Mouse (Mus musculus): ENCODE data around the gene Mlh1. TPM values are rescaled to one million over a fixed set of nuclear protein-coding genes. Genes with fewer than 3 reads are reported as not detected.
A peak's percentile ranks its signal among the peaks of the same experiment; 100 is the strongest.

Mlh1 gene
- 43.8 and 46.0 TPM in 2 replicates for polyA plus RNA-seq (2015; fragmentation: Nextera tagmentation; extraction: Ambion mirVana)

- peak within 1 kb of the TSS; percentile 87 for H3K9ac ChIP-seq (replicated peaks; ENCODE audit: low read length)
- peaks cover 10% of the 10 kb centered on the region; the same call in 1 of the 2 replicates for H3K36me3 ChIP-seq (ENCODE audit: insufficient read depth, low read length)
- H3K4me2 ChIP-seq (replicated peaks; ENCODE audit: low read depth, low read length): peak within 1 kb of the TSS; percentile 76
- peak within 1 kb of the TSS; percentile 94 for H3K27ac ChIP-seq (ENCODE audit: low read length)
- H3K4me3 ChIP-seq (ENCODE audit: low read length): peak within 1 kb of the TSS; percentile 74
- ATAC-seq (ENCODE audit: low FRiP score, low TSS enrichment): peak; percentile 100
- H3K27me3 ChIP-seq (ENCODE audit: insufficient read depth, low read length): no peaks in the 10 kb centered on the region
- under 1% methylated on average over 62 of the region's 64 CpGs for WGBS
- H3K9me3 ChIP-seq (ENCODE audit: low read length): no peaks in the 10 kb centered on the region
- peaks cover 38% of the 10 kb centered on the region for H3K4me1 ChIP-seq (ENCODE audit: insufficient read depth, low read length)
Observed at GRCm38 (mm10) chr9:111271434-111272160, at the start of gene Mlh1, which contains the start of gene Epm2aip1. TSS of gene Mlh1 (minus strand) at chr9:111271791. TSS of gene Epm2aip1 (plus strand) at chr9:111271929.

GRCm38 (mm10) chr9:111320912-111321311, 49.3 kb upstream of the Mlh1 start:
- Histone ChIP-seq H3K4me3 (ENCODE audit: low read length) (no peak overlapping the region), H3K36me3 (ENCODE audit: insufficient read depth, low read length) (no peaks in the 10 kb centered on the region), H3K4me2 (replicated peaks; ENCODE audit: low read depth, low read length) (no peak overlapping the region), H3K9ac (replicated peaks; ENCODE audit: low read length) (no peak overlapping the region), H3K4me1 (ENCODE audit: insufficient read depth, low read length) (no peaks in the 10 kb centered on the region), H3K27ac (ENCODE audit: low read length) (no peak overlapping the region), H3K9me3 (ENCODE audit: low read length) (no peaks in the 10 kb centered on the region), H3K27me3 (ENCODE audit: insufficient read depth, low read length) (peaks cover 6% of the 10 kb centered on the region; the same call in 1 of the 2 replicates)
- 84% methylated on average over 4 of the region's 4 CpGs for WGBS
- no peak for ATAC-seq (ENCODE audit: low FRiP score, low TSS enrichment)

- peaks cover 55% of the 10 kb centered on the region for H3K27me3 ChIP-seq (ENCODE audit: insufficient read depth, low read length)
- ATAC-seq (ENCODE audit: low FRiP score, low TSS enrichment): no peak
- WGBS: 38% methylated on average over 5 of the region's 5 CpGs
- H3K4me1 ChIP-seq (ENCODE audit: insufficient read depth, low read length): peaks cover 19% of the 10 kb centered on the region
- H3K4me3 ChIP-seq (ENCODE audit: low read length): no peak overlapping the region
- H3K4me2 ChIP-seq (replicated peaks; ENCODE audit: low read depth, low read length): no peak overlapping the region
- peaks cover 17% of the 10 kb centered on the region for H3K9me3 ChIP-seq (ENCODE audit: low read length)
- H3K27ac ChIP-seq (ENCODE audit: low read length): no peak overlapping the region
- no peak overlapping the region for H3K9ac ChIP-seq (replicated peaks; ENCODE audit: low read length)
- no peaks in the 10 kb centered on the region for H3K36me3 ChIP-seq (ENCODE audit: insufficient read depth, low read length)
Observed at GRCm38 (mm10) chr9:111314219-111314618, 42.6 kb upstream of the Mlh1 start.

GRCm38 (mm10) chr9:111313793-111314192, 42.2 kb upstream of the Mlh1 start:
- ATAC-seq (ENCODE audit: low FRiP score, low TSS enrichment): no peak

GRCm38 (mm10) chr9:111313299-111313698, 41.7 kb upstream of the Mlh1 start:
- peaks cover 53% of the 10 kb centered on the region for H3K27me3 ChIP-seq (ENCODE audit: insufficient read depth, low read length)
- H3K4me3 ChIP-seq (ENCODE audit: low read length): no peak overlapping the region
- H3K9ac ChIP-seq (replicated peaks; ENCODE audit: low read length): no peak overlapping the region
- WGBS: 14% methylated on average over 5 of the region's 6 CpGs
- no peak overlapping the region for H3K4me2 ChIP-seq (replicated peaks; ENCODE audit: low read depth, low read length)
- no peaks in the 10 kb centered on the region for H3K36me3 ChIP-seq (ENCODE audit: insufficient read depth, low read length)
- ATAC-seq (ENCODE audit: low FRiP score, low TSS enrichment): no peak
- H3K9me3 ChIP-seq (ENCODE audit: low read length): peaks cover 17% of the 10 kb centered on the region
- peaks cover 19% of the 10 kb centered on the region for H3K4me1 ChIP-seq (ENCODE audit: insufficient read depth, low read length)
- H3K27ac ChIP-seq (ENCODE audit: low read length): no peak overlapping the region

More at GRCm38 (mm10) chr9:111313793-111314192, 42.2 kb upstream of the Mlh1 start:
- 24% methylated on average over 5 of the region's 5 CpGs for WGBS
- Histone ChIP-seq H3K36me3 (ENCODE audit: insufficient read depth, low read length) (no peaks in the 10 kb centered on the region), H3K9me3 (ENCODE audit: low read length) (peaks cover 17% of the 10 kb centered on the region), H3K4me1 (ENCODE audit: insufficient read depth, low read length) (peaks cover 19% of the 10 kb centered on the region), H3K27me3 (ENCODE audit: insufficient read depth, low read length) (peaks cover 53% of the 10 kb centered on the region), H3K27ac (ENCODE audit: low read length) (no peak overlapping the region), H3K4me3 (ENCODE audit: low read length) (no peak overlapping the region), H3K9ac (replicated peaks; ENCODE audit: low read length) (no peak overlapping the region), H3K4me2 (replicated peaks; ENCODE audit: low read depth, low read length) (no peak overlapping the region)

- WGBS: under 1% methylated on average over 23 of the region's 59 CpGs
- H3K36me3 ChIP-seq (ENCODE audit: insufficient read depth, low read length): no peaks in the 10 kb centered on the region
- peaks cover 17% of the 10 kb centered on the region for H3K9me3 ChIP-seq (ENCODE audit: low read length)
- no peak overlapping the region for H3K27ac ChIP-seq (ENCODE audit: low read length)
- H3K4me1 ChIP-seq (ENCODE audit: insufficient read depth, low read length): peaks cover 19% of the 10 kb centered on the region
- H3K27me3 ChIP-seq (ENCODE audit: insufficient read depth, low read length): peaks cover 53% of the 10 kb centered on the region
- H3K4me2 ChIP-seq (replicated peaks; ENCODE audit: low read depth, low read length): peak overlapping the region; percentile 84
- H3K9ac ChIP-seq (replicated peaks; ENCODE audit: low read length): peak overlapping the region; percentile 39
- peak overlapping the region; percentile 54 for H3K4me3 ChIP-seq (ENCODE audit: low read length)
- ATAC-seq (ENCODE audit: low FRiP score, low TSS enrichment): peak; percentile 44; the same call in 1 of the 2 replicates
Observed at GRCm38 (mm10) chr9:111312442-111313141, 41.0 kb upstream of the Mlh1 start.

GRCm38 (mm10) chr9:111311843-111312441, 40.4 kb upstream of the Mlh1 start:
- Histone ChIP-seq H3K36me3 (ENCODE audit: insufficient read depth, low read length) (no peaks in the 10 kb centered on the region), H3K4me2 (replicated peaks; ENCODE audit: low read depth, low read length) (peak overlapping the region; percentile 84), H3K9ac (replicated peaks; ENCODE audit: low read length) (peak overlapping the region; percentile 39), H3K4me3 (ENCODE audit: low read length) (peak overlapping the region; percentile 54), H3K27me3 (ENCODE audit: insufficient read depth, low read length) (peaks cover 53% of the 10 kb centered on the region), H3K9me3 (ENCODE audit: low read length) (peaks cover 17% of the 10 kb centered on the region), H3K27ac (ENCODE audit: low read length) (no peak overlapping the region), H3K4me1 (ENCODE audit: insufficient read depth, low read length) (peaks cover 19% of the 10 kb centered on the region)
- 1% methylated on average over 56 of the region's 98 CpGs for WGBS
- ATAC-seq (ENCODE audit: low FRiP score, low TSS enrichment): peak; percentile 32; the same call in 1 of the 2 replicates

- peaks cover 19% of the 10 kb centered on the region for H3K4me1 ChIP-seq (ENCODE audit: insufficient read depth, low read length)
- ATAC-seq (ENCODE audit: low FRiP score, low TSS enrichment): peak; percentile 79
- peak within 1 kb of the TSS; percentile 84 for H3K4me2 ChIP-seq (replicated peaks; ENCODE audit: low read depth, low read length)
- peak within 1 kb of the TSS; percentile 39 for H3K9ac ChIP-seq (replicated peaks; ENCODE audit: low read length)
- H3K4me3 ChIP-seq (ENCODE audit: low read length): peak within 1 kb of the TSS; percentile 54
- H3K27me3 ChIP-seq (ENCODE audit: insufficient read depth, low read length): peaks cover 53% of the 10 kb centered on the region
- H3K36me3 ChIP-seq (ENCODE audit: insufficient read depth, low read length): no peaks in the 10 kb centered on the region
- H3K9me3 ChIP-seq (ENCODE audit: low read length): peaks cover 17% of the 10 kb centered on the region
- no peak within 1 kb of the TSS for H3K27ac ChIP-seq (ENCODE audit: low read length)
- 7% methylated on average over 63 of the region's 72 CpGs for WGBS
Observed at GRCm38 (mm10) chr9:111311031-111311842, 39.6 kb upstream of the Mlh1 start, which contains the start of gene Trank1. TSS of gene Trank1 (plus strand) at chr9:111311739.

- Histone ChIP-seq H3K36me3 (ENCODE audit: insufficient read depth, low read length) (no peaks in the 10 kb centered on the region), H3K4me1 (ENCODE audit: insufficient read depth, low read length) (peaks cover under 1% of the 10 kb centered on the region), H3K9me3 (ENCODE audit: low read length) (peaks cover 12% of the 10 kb centered on the region), H3K9ac (replicated peaks; ENCODE audit: low read length) (no peak overlapping the region), H3K4me2 (replicated peaks; ENCODE audit: low read depth, low read length) (no peak overlapping the region), H3K27me3 (ENCODE audit: insufficient read depth, low read length) (peaks cover 17% of the 10 kb centered on the region), H3K4me3 (ENCODE audit: low read length) (no peak overlapping the region), H3K27ac (ENCODE audit: low read length) (no peak overlapping the region)
- WGBS: 71% methylated on average over 7 of the region's 7 CpGs
- no peak for ATAC-seq (ENCODE audit: low FRiP score, low TSS enrichment)
Observed at GRCm38 (mm10) chr9:111306142-111306541, 34.6 kb upstream of the Mlh1 start.

Measured in kidney, embryonic 16.5 days (tissue).